Mouse (Mus musculus) heart, embryonic 12.5 days (tissue): ENCODE results near the gene Eloa. TPM values are rescaled to one million over a fixed set of nuclear protein-coding genes. Genes with fewer than 3 reads are reported as not detected.
"Not testable (repeated sequence)": the region's sequence is repeated elsewhere in the genome, so short reads cannot be mapped to it uniquely, and the experiment has no call there.

ENCODE experiments used
- ATAC-seq: fragments of 200-750 bp; cut with Nextera tagmentation; 2 replicates; pipeline ENCODE4 v1.8.0; 2017; ENCODE audit warnings: moderate TSS enrichment, moderate library complexity; ENCODE audit not compliant: insufficient number of reproducible peaks, low FRiP score
- H3K27ac ChIP-seq: fragments of 300-500 bp; sonication (generic); 2 replicates; pipeline ENCODE4 v1.5.1; 2016; ENCODE audit warnings: mild to moderate bottlenecking, moderate library complexity; ENCODE audit not compliant: poor library complexity, severe bottlenecking
- H3K27me3 ChIP-seq: fragments of 300-500 bp; sonication (generic); replicated peaks from 2 replicates; pipeline ENCODE4 v1.6.1; 2016; ENCODE audit warnings: mild to moderate bottlenecking, moderate library complexity
- H3K36me3 ChIP-seq: fragments of 300-500 bp; sonication (generic); 2 replicates; pipeline ENCODE4 v1.6.1; 2016; ENCODE audit warnings: mild to moderate bottlenecking, moderate library complexity
- H3K4me1 ChIP-seq: fragments of 300-500 bp; sonication (generic); replicated peaks from 2 replicates; pipeline ENCODE4 v1.6.1; 2016; ENCODE audit warnings: mild to moderate bottlenecking
- H3K4me2 ChIP-seq: fragments of 300-500 bp; sonication (generic); 2 replicates; pipeline ENCODE4 v1.6.1; 2016; ENCODE audit warnings: mild to moderate bottlenecking, moderate library complexity
- H3K4me3 ChIP-seq: fragments of 300-500 bp; sonication (generic); 2 replicates; pipeline ENCODE4 v1.5.1; 2016; ENCODE audit warnings: mild to moderate bottlenecking
- H3K9ac ChIP-seq: fragments of 300-500 bp; sonication (generic); 2 replicates; pipeline ENCODE4 v1.6.1; 2016; ENCODE audit warnings: mild to moderate bottlenecking, moderate library complexity
- H3K9me3 ChIP-seq: fragments of 300-500 bp; sonication (generic); replicated peaks from 2 replicates; pipeline ENCODE4 v1.6.1; 2016; ENCODE audit warnings: mild to moderate bottlenecking, moderate library complexity
- WGBS: fragments of 180-500 bp; shearing (Covaris S2); methylation state at CpG from one replicate; pipeline ENCODE4 v1.1.7; 2016; 5-methylcytosine and 5-hydroxymethylcytosine counted together
- polyA plus RNA-seq: library from polyadenylated mRNA; unstranded; fragments of >200 nt; fragmentation: Nextera tagmentation; extraction: Ambion mirVana; gene quantifications from 2 replicates; pipeline ENCODE4 v1.2.1, GENCODE M21; 2016

The Eloa gene
- polyA plus RNA-seq, 1 experiment from 2014 or later: 35.3 TPM

- no peak overlapping the region for H3K4me2 ChIP-seq
- WGBS: 84% methylated on average over 7 of the region's 7 CpGs
- H3K27ac ChIP-seq: no peak overlapping the region
- no peaks in the 10 kb centered on the region for H3K9me3 ChIP-seq
- ATAC-seq: no peak
- H3K9ac ChIP-seq: no peak overlapping the region
- no peak overlapping the region for H3K4me3 ChIP-seq
- H3K27me3 ChIP-seq: no peaks in the 10 kb centered on the region
- peaks cover 60% of the 10 kb centered on the region for H3K36me3 ChIP-seq
- H3K4me1 ChIP-seq: peaks cover 20% of the 10 kb centered on the region
Observed at GRCm38 (mm10) chr4:135981524-135982063, 40.0 kb downstream of the Eloa start.

DNA sequence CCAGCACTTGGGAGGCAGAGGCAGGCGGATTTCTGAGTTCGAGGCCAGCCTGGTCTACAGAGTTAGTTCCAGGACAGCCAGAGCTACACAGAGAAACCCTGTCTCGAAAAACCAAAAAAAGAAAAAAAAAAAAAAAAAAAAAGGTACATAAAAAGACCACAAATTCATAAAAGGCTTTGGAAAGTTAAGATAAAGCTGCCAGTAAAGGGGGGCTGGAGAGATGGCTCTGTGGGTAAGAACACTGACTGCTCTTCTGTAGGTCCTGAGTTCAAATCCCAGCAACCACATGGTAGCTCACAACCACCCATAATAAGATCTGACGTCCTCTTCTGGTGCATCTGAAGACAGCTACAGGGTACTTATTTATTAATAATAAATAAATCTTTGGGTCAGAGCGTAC is 41.3 kb downstream of the Eloa start:
- H3K9ac ChIP-seq, H3K27ac ChIP-seq, H3K4me2 ChIP-seq, H3K9me3 ChIP-seq, H3K27me3 ChIP-seq, H3K4me3 ChIP-seq, H3K4me1 ChIP-seq, ATAC-seq: not testable (repeated sequence)
- peaks cover 70% of the 10 kb centered on the region for H3K36me3 ChIP-seq
- 97% methylated on average over 5 of the region's 5 CpGs for WGBS

- peaks cover 41% of the 10 kb centered on the region for H3K36me3 ChIP-seq
- WGBS: 89% methylated on average over 12 of the region's 12 CpGs
- H3K4me1 ChIP-seq: peaks cover 16% of the 10 kb centered on the region
Observed at GRCm38 (mm10) chr4:135976146-135976545, 45.4 kb downstream of the Eloa start.

GRCm38 (mm10) chr4:135972911-135973811 is 48.4 kb downstream of the Eloa start:
- H3K4me3 ChIP-seq: peak overlapping the region; percentile 89
- peaks cover 52% of the 10 kb centered on the region for H3K36me3 ChIP-seq
- ATAC-seq: no peak
- H3K27ac ChIP-seq: 0 out of 2 replicates have a peak overlapping the region, but pooled peaks have one; percentile 29
- peaks cover 22% of the 10 kb centered on the region for H3K4me1 ChIP-seq
- no peaks in the 10 kb centered on the region for H3K27me3 ChIP-seq
- H3K9me3 ChIP-seq: no peaks in the 10 kb centered on the region
- WGBS: 48% methylated on average over 13 of the region's 13 CpGs
- H3K9ac ChIP-seq: 0 out of 2 replicates have a peak overlapping the region, but pooled peaks have one; percentile 93
- peak overlapping the region; percentile 92 for H3K4me2 ChIP-seq

More at GRCm38 (mm10) chr4:135976146-135976545, 45.4 kb downstream of the Eloa start:
- Histone ChIP-seq H3K4me2 (no peak overlapping the region), H3K9me3 (no peaks in the 10 kb centered on the region), H3K9ac (no peak overlapping the region), H3K27me3 (no peaks in the 10 kb centered on the region), H3K27ac (no peak overlapping the region), H3K4me3 (no peak overlapping the region)
- no peak for ATAC-seq

- WGBS: 3% methylated on average over 19 of the region's 19 CpGs
- H3K36me3 ChIP-seq: peaks cover 59% of the 10 kb centered on the region
- peak; percentile 82 for ATAC-seq
Observed at GRCm38 (mm10) chr4:135972556-135972906, 49.0 kb downstream of the Eloa start, which contains the start of gene Lypla2. Gene Lypla2 (minus strand): TSS chr4:135972626.

DNA sequence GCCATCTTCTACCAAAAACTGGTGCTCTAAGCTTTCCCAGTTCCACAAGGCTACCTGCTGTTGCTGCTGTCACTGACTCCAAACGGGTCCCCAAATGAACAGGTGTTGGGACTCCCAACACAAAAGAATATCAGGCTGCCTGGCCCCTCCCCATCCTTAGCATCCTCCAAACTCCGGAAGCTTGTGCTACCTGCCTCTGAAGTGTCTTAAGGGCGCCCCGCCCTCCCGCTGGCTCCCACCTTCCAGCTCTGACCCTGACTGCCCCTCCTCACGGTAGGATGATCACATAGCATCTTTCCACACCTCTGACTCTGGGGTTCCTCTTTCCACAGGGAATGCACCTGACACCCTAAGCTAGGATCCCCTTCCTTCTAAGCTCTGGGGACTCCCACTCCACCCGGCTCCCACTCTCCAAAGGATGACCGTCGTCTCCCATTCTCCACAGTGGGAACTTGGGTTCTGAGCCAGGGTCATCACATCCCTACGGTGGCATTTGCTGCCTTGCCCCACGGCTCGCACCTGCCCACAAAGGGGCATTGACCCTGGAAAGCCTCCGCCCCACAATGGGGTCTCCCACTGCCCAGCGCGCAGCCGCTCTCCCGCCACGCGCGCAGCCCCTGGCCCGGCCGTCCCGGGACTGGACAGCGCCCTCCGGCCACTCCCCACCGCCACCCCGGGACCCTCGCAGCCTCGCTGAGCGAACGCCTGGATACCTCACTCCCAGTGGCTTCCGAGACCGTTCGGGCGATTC is 49.6 kb downstream of the Eloa start:
- Histone ChIP-seq H3K9me3 (no peaks in the 10 kb centered on the region), H3K4me1 (peaks cover 22% of the 10 kb centered on the region), H3K27ac (peak overlapping the region; percentile 41; the same call in 1 of the 2 replicates), H3K36me3 (peaks cover 60% of the 10 kb centered on the region), H3K4me2 (peak overlapping the region; percentile 92), H3K4me3 (peak overlapping the region; percentile 89), H3K9ac (peak overlapping the region; percentile 93), H3K27me3 (no peaks in the 10 kb centered on the region)
- 1% methylated on average over 35 of the region's 35 CpGs for WGBS
- ATAC-seq: peak; percentile 3; the same call in 1 of the 2 replicates

More at GRCm38 (mm10) chr4:135972556-135972906, 49.0 kb downstream of the Eloa start, which contains the start of gene Lypla2:
- Histone ChIP-seq H3K9me3 (no peaks in the 10 kb centered on the region), H3K4me2 (peak within 1 kb of the TSS; percentile 92), H3K4me3 (peak within 1 kb of the TSS; percentile 89), H3K9ac (peak within 1 kb of the TSS; percentile 93), H3K4me1 (peaks cover 22% of the 10 kb centered on the region), H3K27me3 (no peaks in the 10 kb centered on the region), H3K27ac (peak within 1 kb of the TSS; percentile 41; the same call in 1 of the 2 replicates)

GRCm38 (mm10) chr4:135970585-135970984 is 51.0 kb downstream of the Eloa start:
- WGBS: 86% methylated on average over 11 of the region's 11 CpGs
- H3K9ac ChIP-seq: no peak overlapping the region

DNA sequence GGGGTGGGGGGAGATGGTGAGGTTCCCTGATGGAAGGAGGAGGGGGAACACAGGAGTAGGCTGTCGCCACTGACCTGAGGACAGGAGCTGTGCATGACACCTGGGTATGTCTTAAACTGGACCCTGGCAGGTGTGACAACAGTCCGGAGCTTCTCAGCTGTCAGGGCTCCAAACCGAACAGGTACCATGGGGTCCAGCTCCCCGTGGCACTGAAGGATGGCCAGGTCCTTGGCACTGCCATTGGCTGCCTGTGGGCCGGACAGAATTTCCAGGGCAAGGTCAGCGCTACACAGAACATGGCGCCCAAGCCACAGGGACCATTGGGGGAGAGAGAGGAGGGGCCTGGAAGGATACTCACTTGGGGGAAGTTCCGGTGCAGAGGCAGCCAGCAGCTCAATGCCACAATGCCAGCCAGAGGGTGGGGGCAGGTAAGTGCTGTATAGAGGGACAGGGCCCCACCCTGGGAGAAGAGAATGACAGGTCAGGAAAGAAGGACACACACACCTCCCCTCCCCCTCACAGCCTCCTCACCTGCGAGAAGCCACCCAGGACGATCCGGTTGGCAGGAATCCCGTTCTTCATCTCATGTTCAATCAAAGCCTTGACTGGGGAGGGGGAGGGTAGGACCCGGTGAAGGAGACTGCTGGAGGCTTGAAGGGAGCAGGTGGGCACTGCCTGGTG is 52.4 kb downstream of the Eloa start:
- Histone ChIP-seq H3K36me3 (peaks cover 50% of the 10 kb centered on the region), H3K4me1 (peaks cover 33% of the 10 kb centered on the region), H3K9ac (no peak overlapping the region), H3K27ac (no peak overlapping the region), H3K9me3 (no peaks in the 10 kb centered on the region), H3K4me2 (no peak overlapping the region), H3K4me3 (no peak overlapping the region), H3K27me3 (no peaks in the 10 kb centered on the region)
- WGBS: 87% methylated on average over 13 of the region's 13 CpGs
- no peak for ATAC-seq

More at GRCm38 (mm10) chr4:135970585-135970984, 51.0 kb downstream of the Eloa start:
- no peak overlapping the region for H3K4me3 ChIP-seq
- no peak for ATAC-seq
- H3K4me1 ChIP-seq: peaks cover 22% of the 10 kb centered on the region
- H3K27me3 ChIP-seq: no peaks in the 10 kb centered on the region
- H3K27ac ChIP-seq: no peak overlapping the region
- H3K9me3 ChIP-seq: no peaks in the 10 kb centered on the region
- H3K36me3 ChIP-seq: peaks cover 60% of the 10 kb centered on the region
- no peak overlapping the region for H3K4me2 ChIP-seq

- Histone ChIP-seq H3K9me3 (no peaks in the 10 kb centered on the region), H3K36me3 (peaks cover 50% of the 10 kb centered on the region), H3K9ac (no peak overlapping the region), H3K27me3 (no peaks in the 10 kb centered on the region), H3K4me2 (no peak overlapping the region), H3K27ac (no peak overlapping the region), H3K4me1 (peaks cover 34% of the 10 kb centered on the region), H3K4me3 (no peak overlapping the region)
- 70% methylated on average over 19 of the region's 19 CpGs for WGBS
- no peak for ATAC-seq
Observed at GRCm38 (mm10) chr4:135968271-135968869, 53.2 kb downstream of the Eloa start.

DNA sequence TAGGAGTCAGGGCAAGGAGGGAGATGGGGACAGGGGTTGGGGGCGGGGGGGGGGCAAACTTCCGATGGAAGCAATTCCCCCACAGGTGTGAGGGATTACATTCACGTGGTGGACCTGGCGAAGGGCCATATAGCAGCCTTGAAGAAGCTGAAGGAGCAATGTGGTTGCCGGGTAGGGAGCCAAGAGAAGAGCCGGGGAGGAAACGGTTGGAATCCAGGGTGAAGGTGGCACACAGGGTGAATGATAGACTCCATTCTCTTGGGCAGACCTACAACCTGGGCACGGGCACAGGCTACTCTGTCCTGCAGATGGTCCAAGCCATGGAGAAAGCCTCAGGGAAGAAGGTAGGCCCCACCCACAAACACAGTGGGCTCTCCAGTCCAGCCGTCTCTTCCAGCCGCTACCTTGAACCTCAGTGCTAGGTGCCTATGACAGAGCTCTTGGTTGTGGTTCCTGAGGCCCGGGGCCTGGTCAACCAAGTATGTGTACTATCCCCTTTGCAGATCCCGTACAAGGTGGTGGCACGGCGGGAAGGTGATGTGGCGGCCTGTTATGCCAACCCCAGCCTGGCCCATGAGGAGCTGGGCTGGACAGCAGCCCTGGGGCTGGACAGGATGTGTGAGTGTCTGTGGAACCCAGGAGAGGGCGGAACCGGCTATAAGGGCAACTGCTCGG is 54.3 kb downstream of the Eloa start:
- Histone ChIP-seq H3K4me2 (no peak overlapping the region), H3K27ac (no peak overlapping the region), H3K9ac (no peak overlapping the region), H3K36me3 (peaks cover 51% of the 10 kb centered on the region), H3K4me1 (peaks cover 31% of the 10 kb centered on the region), H3K9me3 (no peaks in the 10 kb centered on the region), H3K27me3 (no peaks in the 10 kb centered on the region), H3K4me3 (no peak overlapping the region)
- ATAC-seq: no peak
- WGBS: 89% methylated on average over 18 of the region's 18 CpGs
